Mouse (Mus musculus): ENCODE measurements around the gene Acaca.

Acaca gene

DNA sequence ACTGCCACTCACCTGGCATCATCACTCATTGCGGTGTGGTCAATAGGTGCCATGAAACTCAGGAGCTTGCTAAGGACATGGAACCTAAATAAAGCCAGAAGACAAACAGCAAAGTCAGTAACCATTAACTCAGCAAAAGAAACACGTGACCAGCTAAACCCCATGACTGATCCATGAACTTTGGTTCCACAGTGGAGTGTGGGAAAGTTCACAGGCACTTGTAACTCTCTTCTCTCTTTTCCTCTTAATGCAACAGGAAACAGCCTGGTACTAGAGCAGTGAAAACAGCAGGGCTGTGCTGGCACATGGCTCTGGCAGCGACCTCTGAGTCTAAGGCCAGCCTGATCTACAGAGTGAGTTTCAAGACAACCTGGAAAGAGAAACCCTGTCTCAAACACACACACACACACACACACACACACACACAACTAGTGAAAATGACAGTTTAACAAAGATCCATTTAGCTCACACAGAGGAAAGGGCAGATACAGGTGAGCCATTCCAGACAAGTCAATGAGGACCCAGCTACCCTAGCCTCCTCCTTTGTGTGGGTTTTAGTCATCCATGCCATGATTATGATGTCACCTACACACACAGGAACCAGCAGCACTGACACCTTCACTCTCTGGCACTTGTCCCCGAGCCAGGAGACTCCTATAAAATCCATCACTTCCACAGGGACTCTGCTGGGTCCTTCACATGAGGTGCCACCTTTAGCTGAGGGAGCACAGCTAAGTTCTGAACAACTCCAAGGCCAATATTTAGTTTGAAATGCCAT is 313.3 kb downstream of the Acaca start:
- no peak for DNase-seq (ENCODE audit: inconsistent age in 2 of 2, low spot score in 1 of 2)

Measured in adrenal gland, adult (tissue).